Mouse (Mus musculus) C2C12 (cell line): Measurements from ENCODE around the gene Gnai2. TPM values are rescaled to one million over a fixed set of nuclear protein-coding genes. Genes with fewer than 3 reads are reported as not detected.

Experiments used
- H3K27me3 ChIP-seq: one replicate; pipeline ENCODE4 v1.6.1; 2011; ENCODE audit not compliant: control insufficient read depth, insufficient read depth, insufficient read length
- H3K36me3 ChIP-seq: one replicate; pipeline ENCODE4 v1.6.1; 2011; ENCODE audit not compliant: control insufficient read depth, insufficient read depth
- H3K4me3 ChIP-seq: one replicate; pipeline ENCODE4 v1.5.1; 2011; ENCODE audit warnings: mild to moderate bottlenecking, control low read depth; ENCODE audit not compliant: poor library complexity, insufficient read depth, severe bottlenecking
- H3K79me2 ChIP-seq: one replicate; pipeline ENCODE4 v1.6.1; 2011; ENCODE audit not compliant: control insufficient read depth, insufficient read depth
- H3K79me3 ChIP-seq: one replicate; pipeline ENCODE4 v1.6.1; 2011; ENCODE audit warnings: low read depth, control low read depth
- H3ac ChIP-seq: one replicate; pipeline ENCODE3; 2011; ENCODE audit warnings: low read depth; ENCODE audit not compliant: control insufficient read depth, insufficient read length
- CEBPB ChIP-seq: IDR thresholded peaks from one replicate; pipeline ENCODE4 v1.6.1; 2011; ENCODE audit warnings: low read depth, mild to moderate bottlenecking, control low read depth, moderate library complexity
- CTCF ChIP-seq: IDR thresholded peaks from one replicate; pipeline ENCODE4 v1.5.1; 2011; ENCODE audit not compliant: control insufficient read depth, insufficient read depth, insufficient read length
- FOSL1 ChIP-seq: IDR thresholded peaks from one replicate; pipeline ENCODE4 v1.8.0; 2011; ENCODE audit warnings: mild to moderate bottlenecking, low read length; ENCODE audit not compliant: poor library complexity, insufficient read depth, severe bottlenecking
- MAX ChIP-seq: IDR thresholded peaks from one replicate; pipeline ENCODE4 v1.6.1; 2011; ENCODE audit warnings: mild to moderate bottlenecking, control low read depth
- MYOD1 ChIP-seq: IDR thresholded peaks from one replicate; pipeline ENCODE4 v1.6.1; 2011; ENCODE audit warnings: low read depth; ENCODE audit not compliant: control insufficient read depth, insufficient read length
- MYOG ChIP-seq: IDR thresholded peaks from one replicate; pipeline ENCODE4 v1.6.1; 2011; ENCODE audit not compliant: control insufficient read depth, insufficient read length; ENCODE audit errors: extremely low read depth
- USF1 ChIP-seq: IDR thresholded peaks from one replicate; pipeline ENCODE4 v1.6.1; 2011; ENCODE audit warnings: low read depth, mild to moderate bottlenecking, control low read depth, moderate library complexity
- polyA plus RNA-seq: library from polyadenylated mRNA; unstranded; fragments of >200 nt; fragmentation: generic; extraction: Trizol; gene quantifications from one replicate; pipeline ENCODE4 v1.2.1, GENCODE M21; 2012; ENCODE audit warnings: missing spikeins

The Gnai2 gene
- polyA plus RNA-seq, 1 experiment, result 449 TPM

DNA sequence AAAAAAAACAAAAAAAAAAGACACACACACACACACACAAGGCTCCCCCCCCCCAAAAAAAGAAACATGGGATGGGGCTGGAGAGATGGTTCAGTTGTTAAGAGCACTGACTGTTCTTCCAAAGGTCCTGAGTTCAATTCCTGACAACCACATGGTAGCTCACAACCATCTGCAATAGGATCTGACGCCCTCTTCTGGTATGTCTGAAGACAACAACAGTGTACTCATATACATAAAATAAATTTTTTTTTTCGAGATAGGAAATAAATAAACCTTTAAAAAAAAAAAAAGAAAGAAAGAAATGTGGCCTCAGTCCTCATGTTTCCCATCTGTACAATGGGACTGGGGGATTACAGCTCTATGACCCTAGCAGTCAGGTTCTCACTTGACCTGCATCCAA lies 17.7 kb downstream of the Gnai2 start:
- peaks cover 5% of the 10 kb centered on the region for H3K79me3 ChIP-seq
- no peak overlapping the region for H3ac ChIP-seq
- no peaks in the 10 kb centered on the region for H3K27me3 ChIP-seq
- peaks cover 58% of the 10 kb centered on the region for H3K36me3 ChIP-seq
- TF ChIP-seq MAX (no peak), CTCF (no peak), FOSL1 (no peak), MYOG (no peak)
- H3K4me3 ChIP-seq, result no peak overlapping the region
- peaks cover 25% of the 10 kb centered on the region for H3K79me2 ChIP-seq

DNA sequence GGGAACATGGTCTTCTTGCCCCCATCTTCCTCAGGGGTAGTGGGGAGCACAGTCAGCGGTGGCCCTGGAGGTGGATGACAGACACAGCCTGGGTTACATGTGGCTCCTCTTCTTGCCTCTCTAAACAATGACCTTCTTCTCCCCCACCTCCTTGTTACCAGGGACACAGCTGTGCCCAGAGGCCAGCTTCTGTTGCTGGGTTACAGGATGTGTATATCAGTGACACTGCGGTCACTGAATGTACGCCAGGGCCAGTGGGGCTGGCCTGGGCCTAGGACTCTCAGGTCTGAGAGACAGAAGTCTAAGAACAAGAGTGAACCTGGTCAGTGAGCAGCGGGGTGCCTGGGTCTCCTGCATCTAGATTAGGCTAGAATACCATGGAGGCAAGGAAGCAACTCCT lies 20.1 kb downstream of the Gnai2 start:
- no peak for TF ChIP-seq MYOD1
- TF ChIP-seq CEBPB, result no peak
- TF ChIP-seq MAX, result no peak
- no peak for TF ChIP-seq FOSL1
- no peak for TF ChIP-seq MYOG
- TF ChIP-seq CTCF, result no peak
- Histone ChIP-seq H3K27me3 (no peaks in the 10 kb centered on the region), H3K36me3 (peaks cover 54% of the 10 kb centered on the region), H3ac (no peak overlapping the region), H3K79me3 (no peaks in the 10 kb centered on the region), H3K79me2 (peaks cover 11% of the 10 kb centered on the region), H3K4me3 (no peak overlapping the region)

GRCm38 (mm10) chr9:107612945-107613569 lies 22.1 kb downstream of the Gnai2 start:
- peaks cover 43% of the 10 kb centered on the region for H3K36me3 ChIP-seq
- H3K4me3 ChIP-seq, result no peak overlapping the region
- peaks cover 6% of the 10 kb centered on the region for H3K79me2 ChIP-seq
- TF ChIP-seq MYOD1, result no peak
- TF ChIP-seq USF1, result no peak
- TF ChIP-seq FOSL1, result no peak
- no peak for TF ChIP-seq MYOG
- no peak for TF ChIP-seq MAX
- no peak for TF ChIP-seq CEBPB
- TF ChIP-seq CTCF, result no peak
- no peaks in the 10 kb centered on the region for H3K79me3 ChIP-seq
- H3ac ChIP-seq, result no peak overlapping the region
- H3K27me3 ChIP-seq, result no peaks in the 10 kb centered on the region

DNA sequence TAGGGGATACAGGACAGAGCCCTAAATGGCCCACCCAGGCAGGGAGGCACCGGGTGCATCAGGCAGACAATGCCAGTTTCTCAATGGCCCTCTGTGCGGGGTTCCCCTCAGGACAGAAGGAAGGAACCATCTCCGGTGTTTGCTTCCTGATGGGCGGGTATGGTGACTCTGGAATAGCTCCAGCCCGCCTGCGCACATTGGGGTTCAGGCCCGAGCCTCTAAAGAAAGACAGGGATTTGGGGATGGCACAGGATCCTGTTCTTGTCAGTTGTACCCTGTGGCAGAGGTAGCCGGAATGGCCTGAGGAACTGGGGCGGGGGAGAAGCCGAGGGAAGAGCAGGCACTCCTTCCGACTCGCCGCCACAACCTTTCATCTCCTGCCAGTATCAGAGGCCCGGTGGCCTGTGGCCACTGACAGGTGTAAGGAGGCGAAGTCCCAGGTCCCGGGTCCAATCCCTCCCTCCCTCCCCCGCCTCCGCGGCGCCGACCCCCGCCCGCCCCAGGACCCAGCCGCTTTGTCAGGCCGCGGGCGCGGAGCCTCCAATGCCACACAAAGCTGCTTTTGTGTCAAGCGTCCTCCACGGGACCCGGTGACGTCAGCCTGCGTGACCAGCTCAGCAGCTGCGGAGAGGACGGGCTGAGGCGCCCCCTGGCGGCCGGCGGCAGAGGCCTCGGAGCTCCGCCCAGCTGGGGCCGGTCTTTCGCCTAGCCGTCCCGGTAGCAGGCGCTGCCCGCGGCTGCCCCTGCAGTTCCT lies 22.8 kb downstream of the Gnai2 start:
- no peaks in the 10 kb centered on the region for H3K27me3 ChIP-seq
- peaks cover 36% of the 10 kb centered on the region for H3K36me3 ChIP-seq
- no peak overlapping the region for H3K4me3 ChIP-seq
- H3ac ChIP-seq, result no peak overlapping the region
- peak; percentile 33 for TF ChIP-seq MAX
- peak; percentile 99 for TF ChIP-seq CTCF
- no peak for TF ChIP-seq FOSL1
- peak; percentile 25 for TF ChIP-seq USF1
- TF ChIP-seq MYOD1, result peak; percentile 62
- H3K79me3 ChIP-seq, result no peaks in the 10 kb centered on the region
- H3K79me2 ChIP-seq, result no peaks in the 10 kb centered on the region

DNA sequence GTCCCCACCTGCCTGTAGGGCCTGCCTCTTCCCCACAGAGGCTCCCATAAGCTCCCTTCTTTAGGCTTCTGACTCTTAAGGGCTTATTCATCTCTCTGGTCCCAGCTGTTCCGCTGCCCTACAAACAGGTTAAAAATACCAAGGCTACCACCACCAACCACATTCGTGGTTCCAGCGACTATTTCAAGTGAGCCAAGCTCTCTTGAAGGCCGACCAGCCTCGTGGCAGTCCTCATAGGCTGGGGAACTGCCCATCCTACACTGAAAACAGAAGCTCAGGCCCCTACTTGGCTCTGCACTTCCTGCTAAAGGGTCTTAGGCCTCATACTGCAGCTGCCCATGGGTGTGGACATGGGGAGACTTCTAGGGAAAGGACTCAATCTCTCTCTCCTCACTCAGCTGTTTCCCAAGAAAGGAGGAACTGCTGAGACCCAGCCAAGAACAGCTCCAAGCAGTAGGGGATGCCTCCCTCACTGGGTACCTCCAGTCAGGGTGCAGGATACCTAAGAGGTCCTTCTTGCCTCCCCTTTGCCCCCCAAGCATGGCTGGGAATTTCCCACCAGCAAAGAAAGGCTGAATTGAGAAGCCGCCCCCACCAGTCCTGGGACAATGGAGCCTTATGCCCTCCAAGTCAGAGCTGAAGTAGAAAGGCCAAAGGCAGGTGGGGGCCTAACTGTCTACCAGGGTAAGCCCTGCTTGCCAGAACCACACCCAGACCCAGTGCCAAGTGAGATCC lies 23.5 kb downstream of the Gnai2 start:
- H3K4me3 ChIP-seq, result no peak overlapping the region
- TF ChIP-seq MYOG (no peak), FOSL1 (no peak), USF1 (no peak), MYOD1 (no peak)
- H3K79me3 ChIP-seq, result no peaks in the 10 kb centered on the region

GRCm38 (mm10) chr9:107609433-107609830 lies 25.7 kb downstream of the Gnai2 start:
- TF ChIP-seq MYOG, result no peak

More for the DNA sequence above, 23.5 kb downstream of the Gnai2 start:
- no peaks in the 10 kb centered on the region for H3K79me2 ChIP-seq
- no peaks in the 10 kb centered on the region for H3K27me3 ChIP-seq
- no peak overlapping the region for H3ac ChIP-seq
- peaks cover 29% of the 10 kb centered on the region for H3K36me3 ChIP-seq

More at GRCm38 (mm10) chr9:107609433-107609830, 25.7 kb downstream of the Gnai2 start:
- no peak overlapping the region for H3K4me3 ChIP-seq
- H3K36me3 ChIP-seq, result peaks cover 8% of the 10 kb centered on the region
- no peaks in the 10 kb centered on the region for H3K79me3 ChIP-seq
- no peaks in the 10 kb centered on the region for H3K79me2 ChIP-seq
- no peaks in the 10 kb centered on the region for H3K27me3 ChIP-seq
- no peak overlapping the region for H3ac ChIP-seq
